Mouse (Mus musculus): ENCODE results near the gene U2af2. TPM values are rescaled to one million over a fixed set of nuclear protein-coding genes. Genes with fewer than 3 reads are reported as not detected.
A peak's percentile ranks its signal among the peaks of the same experiment; 100 is the strongest.
"Not testable (repeated sequence)": the region's sequence is repeated elsewhere in the genome, so short reads cannot be mapped to it uniquely, and the experiment has no call there.

Gene U2af2
- total RNA-seq (2017): 229 and 261 TPM in 2 replicates

DNA sequence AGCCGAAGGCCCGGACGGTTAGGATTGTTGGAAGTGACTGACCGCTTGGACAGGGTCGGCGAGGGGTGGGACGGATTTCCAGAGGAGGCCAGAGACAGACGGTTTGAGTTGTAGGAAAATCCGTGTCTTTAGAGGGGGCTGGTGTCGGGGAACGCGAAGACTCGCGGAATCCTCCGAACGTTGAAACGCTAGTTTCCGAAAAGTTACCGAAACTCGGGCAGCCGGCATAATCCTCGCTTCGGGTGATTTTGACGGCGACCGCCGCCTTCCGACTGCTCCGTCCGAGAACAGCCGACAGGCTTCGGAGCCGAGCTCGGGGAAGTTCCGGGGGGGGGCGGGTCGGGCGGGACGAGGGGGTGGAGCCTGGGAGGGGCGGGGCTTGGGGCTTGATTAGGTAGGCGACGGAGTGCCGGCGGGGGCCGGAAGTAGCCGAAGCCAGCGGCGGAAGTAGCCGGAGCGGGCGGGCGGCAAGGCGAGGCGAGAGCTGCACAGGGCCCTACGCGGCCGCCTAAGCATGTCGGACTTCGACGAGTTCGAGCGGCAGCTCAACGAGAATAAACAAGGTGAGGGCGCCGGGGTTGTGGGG, at the start of gene U2af2:
Gene U2af2 (plus strand): TSS at position 370 of the 586 bp plus-strand sequence.
- ATAC-seq (replicated peaks in 1 of 2; ENCODE audit: insufficient read depth in 1 of 2, low FRiP score in 2 of 2, low TSS enrichment in 1 of 2, low read depth in 1 of 2, poor library complexity in 2 of 2, severe bottlenecking in 2 of 2): peak; percentile 12 to 33; a peak in 2 of 4 replicates

DNA sequence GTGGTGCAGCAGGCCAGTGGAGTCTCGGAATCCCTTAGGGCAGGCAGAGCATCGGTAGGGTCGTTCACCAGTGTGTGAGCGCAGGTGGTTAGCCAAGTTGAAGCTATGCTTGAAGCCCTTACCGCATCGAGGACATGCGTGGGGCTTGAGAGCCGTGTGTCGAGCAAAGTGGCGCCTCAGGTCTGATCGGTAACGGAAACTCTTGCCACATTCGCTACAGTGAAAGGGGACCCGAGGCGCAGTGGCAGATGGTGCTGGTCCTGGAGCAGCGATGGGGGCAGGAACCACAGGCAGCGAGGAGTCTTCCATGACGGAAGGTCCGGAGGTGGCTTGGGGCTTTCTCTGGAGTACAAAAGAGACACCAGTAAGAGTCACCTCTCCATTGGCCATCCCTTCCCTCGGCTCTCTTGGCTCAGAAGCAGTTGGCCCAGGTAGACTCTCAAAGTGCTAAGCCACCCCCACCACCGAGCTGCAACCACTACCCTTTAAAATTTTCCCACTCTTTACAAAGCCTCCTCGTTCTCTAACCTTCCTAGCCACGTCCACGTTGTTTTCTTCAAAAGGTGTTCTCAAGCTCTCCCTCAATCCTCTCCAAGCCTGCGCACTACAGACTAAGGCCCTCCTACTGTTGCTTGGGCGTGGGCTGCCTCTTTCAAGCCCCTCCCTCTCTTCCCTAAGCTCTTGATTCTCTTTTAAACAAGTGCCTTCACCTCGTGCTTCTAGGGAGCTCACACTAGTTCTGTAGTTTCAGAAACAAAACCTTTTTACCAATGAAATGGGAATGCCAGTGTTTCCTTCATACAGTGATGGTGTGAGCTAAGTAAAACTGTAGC, 49.0 kb upstream of the U2af2 start:
- no peak for ATAC-seq (replicated peaks in 1 of 2; ENCODE audit: insufficient read depth in 1 of 2, low FRiP score in 2 of 2, low TSS enrichment in 1 of 2, low read depth in 1 of 2, poor library complexity in 2 of 2, severe bottlenecking in 2 of 2)

DNA sequence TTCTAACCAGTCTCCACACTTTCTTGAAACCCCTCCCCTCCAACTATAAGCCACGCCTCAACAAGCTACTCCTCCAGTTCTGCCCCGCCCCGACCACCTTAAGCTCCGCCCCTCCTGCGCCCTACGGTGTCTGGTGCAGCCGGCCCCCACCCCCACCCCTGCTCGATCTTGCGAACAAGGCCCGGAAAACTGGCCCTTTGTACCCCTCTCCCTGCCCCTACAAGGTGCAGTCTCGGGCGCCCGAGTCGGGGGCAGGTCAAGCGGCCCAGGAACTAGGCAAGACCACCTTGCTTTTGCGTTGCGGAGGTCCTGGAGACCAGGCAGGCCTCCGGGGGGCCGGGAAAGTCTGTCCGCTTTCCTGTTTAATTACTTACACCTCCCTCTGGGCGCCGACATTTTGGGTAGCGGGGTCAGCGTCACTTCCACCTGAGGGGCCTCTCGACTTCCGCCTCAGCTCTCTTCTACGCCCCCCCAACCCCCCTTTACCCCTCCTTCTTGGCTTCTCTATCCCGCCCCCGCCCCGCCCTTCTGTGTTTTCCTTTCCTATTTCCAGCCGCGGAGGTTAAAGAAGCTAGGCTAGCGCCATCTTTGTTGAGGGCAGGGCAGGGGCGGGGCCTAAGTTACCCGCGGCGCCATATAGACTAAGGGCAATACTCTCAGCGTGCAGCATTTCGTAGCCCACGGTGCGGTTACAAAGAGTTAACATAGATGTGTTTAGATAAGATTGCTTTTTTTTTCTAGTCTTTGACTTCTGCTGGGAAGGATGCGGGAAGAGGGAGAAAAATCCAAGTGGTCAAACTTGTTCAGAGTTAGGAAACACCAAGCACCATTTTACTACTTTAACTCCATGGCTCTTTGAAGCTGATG, 47.5 kb upstream of the U2af2 start, which contains the start of the genes Zfp524 and Fiz1:
Gene Zfp524 (plus strand): TSS at position 165 of the 867 bp plus-strand sequence.
Gene Fiz1 (minus strand): TSS at position 447 of the 867 bp plus-strand sequence.
- peak; percentile 61 to 66 for ATAC-seq (replicated peaks in 1 of 2; ENCODE audit: insufficient read depth in 1 of 2, low FRiP score in 2 of 2, low TSS enrichment in 1 of 2, low read depth in 1 of 2, poor library complexity in 2 of 2, severe bottlenecking in 2 of 2)

DNA sequence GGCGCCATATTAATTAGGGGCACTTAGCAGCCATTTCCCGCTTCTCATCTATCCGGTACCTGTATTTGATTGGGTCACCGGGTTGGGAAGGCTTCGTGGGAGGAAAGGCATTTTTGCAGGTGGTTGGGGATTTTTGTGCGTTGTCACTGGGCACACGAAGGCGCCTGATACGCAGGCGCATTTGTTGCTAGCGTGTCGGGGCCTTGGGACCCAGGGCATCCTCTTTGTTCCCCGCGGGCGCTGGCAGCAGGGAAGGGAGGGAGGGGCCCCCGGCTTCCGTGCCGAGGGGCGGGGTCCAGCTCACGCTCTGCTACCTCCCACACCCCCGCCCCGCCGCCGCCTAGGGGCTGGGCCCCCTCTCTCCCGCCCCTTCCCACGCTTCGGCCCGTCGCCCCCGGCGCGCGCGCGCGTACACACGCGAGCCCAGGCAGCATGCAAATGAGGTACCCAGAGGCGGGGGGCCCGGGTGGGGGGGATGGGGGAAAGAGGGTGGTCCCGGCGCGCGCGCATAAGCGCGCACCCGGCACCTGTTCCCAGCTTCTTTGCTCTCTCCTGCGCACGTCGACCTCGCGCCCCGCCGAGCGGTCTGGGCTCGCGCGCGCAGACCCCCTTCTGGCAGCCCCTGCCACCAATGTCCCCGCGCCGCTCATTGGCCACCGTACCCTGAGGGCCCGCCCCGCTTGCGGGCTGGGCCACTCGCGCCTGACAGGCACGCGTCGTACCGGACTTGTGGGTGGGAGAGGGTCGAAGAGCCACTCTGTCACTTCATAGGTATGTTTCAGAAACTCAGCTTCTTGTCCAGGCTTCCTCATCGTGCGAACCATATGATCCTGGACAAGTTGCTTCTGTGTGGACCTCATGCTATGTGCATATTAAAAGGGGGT, 46.6 kb upstream of the U2af2 start, which contains the start of gene Gm44973:
Gene Gm44973 (plus strand): TSS at position 379 of the 884 bp plus-strand sequence.
- ATAC-seq (replicated peaks in 1 of 2; ENCODE audit: insufficient read depth in 1 of 2, low FRiP score in 2 of 2, low TSS enrichment in 1 of 2, low read depth in 1 of 2, poor library complexity in 2 of 2, severe bottlenecking in 2 of 2): peak; percentile 66 to 69

DNA sequence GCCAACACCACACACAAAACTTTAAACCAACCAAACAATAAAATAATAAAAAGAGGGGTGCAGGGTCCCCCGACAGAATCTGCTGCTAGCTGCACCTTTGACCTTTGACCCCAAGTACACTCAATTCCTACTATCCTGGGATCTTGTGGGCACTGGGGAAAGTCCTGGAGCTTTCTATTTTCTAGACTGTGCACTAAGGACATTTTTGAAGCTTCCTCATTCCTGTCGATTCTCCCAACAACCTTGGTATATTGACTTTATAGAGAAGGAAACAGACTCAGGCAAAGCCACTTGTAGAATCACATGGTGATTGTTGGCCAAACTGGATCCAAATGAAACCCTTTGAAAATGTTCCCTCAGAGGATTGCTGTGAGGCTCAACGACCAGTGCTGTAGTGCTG, 45.9 kb upstream of the U2af2 start:
- ATAC-seq (replicated peaks in 1 of 2; ENCODE audit: insufficient read depth in 1 of 2, low FRiP score in 2 of 2, low TSS enrichment in 1 of 2, low read depth in 1 of 2, poor library complexity in 2 of 2, severe bottlenecking in 2 of 2): no peak

DNA sequence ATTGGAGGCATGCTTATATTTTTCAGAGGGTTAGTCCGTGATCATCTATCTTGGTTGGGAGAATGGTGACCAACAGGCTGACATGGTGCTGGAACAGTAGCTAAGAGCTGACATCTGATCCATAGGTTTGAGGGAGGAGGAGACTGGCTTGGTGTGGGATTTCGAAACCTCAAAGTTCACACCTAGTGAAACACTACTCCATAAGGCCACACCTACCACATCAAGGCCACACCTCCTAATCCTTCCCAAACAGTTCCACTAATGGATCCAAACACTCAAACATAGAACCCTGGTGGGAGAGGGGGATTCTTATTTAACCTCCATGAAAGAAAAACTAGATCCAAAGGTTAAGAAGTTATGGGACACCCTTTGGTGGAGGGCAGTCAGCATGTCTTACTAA, 45.0 kb upstream of the U2af2 start:
- ATAC-seq (replicated peaks in 1 of 2; ENCODE audit: insufficient read depth in 1 of 2, low FRiP score in 2 of 2, low TSS enrichment in 1 of 2, low read depth in 1 of 2, poor library complexity in 2 of 2, severe bottlenecking in 2 of 2): no peak

DNA sequence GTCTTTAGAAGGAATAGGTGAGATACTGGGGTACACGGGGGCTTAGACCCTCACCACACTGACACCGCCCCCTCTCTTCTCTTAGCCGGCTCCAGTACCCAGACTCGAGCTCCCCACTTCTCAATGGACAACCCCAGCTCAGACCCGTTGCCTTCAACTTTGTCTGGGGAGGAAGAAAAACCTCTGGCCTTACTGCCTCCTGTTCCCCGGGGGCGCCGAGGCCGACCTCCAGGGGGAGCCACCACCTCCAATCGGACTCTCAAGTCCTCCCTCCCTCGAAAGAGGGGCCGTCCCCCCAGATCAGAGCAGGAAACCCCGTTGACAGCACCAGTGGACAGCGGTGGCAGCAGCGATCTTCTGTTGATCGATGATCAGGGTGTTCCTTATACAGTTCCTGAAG, 44.6 kb upstream of the U2af2 start:
- no peak for ATAC-seq (replicated peaks in 1 of 2; ENCODE audit: insufficient read depth in 1 of 2, low FRiP score in 2 of 2, low TSS enrichment in 1 of 2, low read depth in 1 of 2, poor library complexity in 2 of 2, severe bottlenecking in 2 of 2)

DNA sequence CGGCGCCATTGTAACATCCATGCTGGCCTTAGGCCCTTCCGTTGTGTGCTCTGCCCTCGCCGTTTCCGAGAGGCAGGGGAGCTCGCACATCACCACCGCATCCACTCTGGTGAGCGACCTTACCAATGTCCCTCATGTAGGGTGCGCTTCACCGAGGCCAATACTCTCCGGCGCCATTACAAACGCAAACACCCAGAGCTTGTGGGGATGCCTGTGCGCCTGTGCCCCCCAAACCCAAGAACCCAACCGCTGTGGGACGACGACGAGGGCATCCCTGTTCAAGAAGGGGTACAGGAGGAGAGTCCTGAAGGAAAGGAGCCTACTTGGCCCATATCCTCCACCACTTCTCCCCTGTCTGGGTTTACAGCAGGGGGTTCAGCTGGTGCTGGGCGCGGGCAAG, 44.0 kb upstream of the U2af2 start:
- no peak for ATAC-seq (replicated peaks in 1 of 2; ENCODE audit: insufficient read depth in 1 of 2, low FRiP score in 2 of 2, low TSS enrichment in 1 of 2, low read depth in 1 of 2, poor library complexity in 2 of 2, severe bottlenecking in 2 of 2)

DNA sequence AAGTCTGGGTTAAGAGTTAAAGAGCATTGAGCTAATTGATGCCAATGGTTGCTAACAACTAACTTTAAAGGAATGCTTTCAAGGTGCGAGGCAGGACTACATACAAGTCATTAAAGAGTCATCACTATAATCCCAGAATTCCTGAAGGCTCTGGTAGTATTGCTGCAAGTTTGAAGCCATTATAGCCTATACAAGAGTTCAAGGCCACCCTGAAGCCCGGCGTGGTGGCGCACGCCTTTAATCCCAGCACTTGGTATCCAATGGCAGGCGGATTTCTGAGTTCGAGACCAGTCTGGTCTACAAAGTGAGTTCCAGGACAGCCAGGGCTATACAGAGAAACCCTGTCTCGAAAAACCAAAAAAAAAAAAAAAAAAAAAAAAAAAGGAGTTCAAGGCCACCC, 42.4 kb upstream of the U2af2 start:
- ATAC-seq (replicated peaks in 1 of 2; ENCODE audit: insufficient read depth in 1 of 2, low FRiP score in 2 of 2, low TSS enrichment in 1 of 2, low read depth in 1 of 2, poor library complexity in 2 of 2, severe bottlenecking in 2 of 2): not testable (repeated sequence)

DNA sequence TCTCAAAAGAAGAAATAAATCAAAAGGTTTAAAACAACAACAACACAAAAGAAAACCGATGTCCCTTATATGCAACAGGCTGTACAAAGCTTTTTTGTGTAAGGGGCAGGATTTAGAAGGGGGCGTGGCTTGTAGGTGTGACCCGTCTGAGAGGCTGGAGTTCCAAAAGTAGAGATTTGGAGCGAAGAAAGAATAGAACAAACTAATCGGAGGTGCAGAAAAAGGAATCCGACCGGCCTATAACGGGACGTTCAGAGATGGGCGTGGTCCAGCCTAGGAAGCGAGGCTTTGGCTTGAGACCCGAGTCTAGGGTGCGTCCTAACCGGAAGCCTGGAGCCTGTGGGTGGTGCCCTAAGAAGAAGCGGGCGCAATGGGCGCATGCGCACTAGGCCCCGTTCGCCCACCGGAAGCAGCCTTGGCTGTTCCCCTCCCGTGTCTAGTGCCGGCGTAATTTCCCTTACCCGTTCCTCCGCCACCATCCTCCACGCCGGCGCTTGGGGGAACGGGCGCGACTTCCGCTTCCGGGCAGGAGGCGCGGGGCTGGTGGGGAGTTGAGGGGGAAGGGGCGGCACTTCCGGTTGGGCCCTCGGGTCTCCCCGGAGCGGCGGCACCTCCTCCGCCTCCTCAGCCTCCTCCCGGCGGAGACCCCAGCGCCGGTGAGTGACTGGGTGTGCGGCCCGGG, 41.8 kb upstream of the U2af2 start, which contains the start of the genes Zfp865 and Ccdc106:
Gene Zfp865 (plus strand): TSS at position 377 of the 682 bp plus-strand sequence.
Gene Ccdc106 (plus strand): TSS at position 554 of the 682 bp plus-strand sequence.
- peak; percentile 87 to 88 for ATAC-seq (replicated peaks in 1 of 2; ENCODE audit: insufficient read depth in 1 of 2, low FRiP score in 2 of 2, low TSS enrichment in 1 of 2, low read depth in 1 of 2, poor library complexity in 2 of 2, severe bottlenecking in 2 of 2)

DNA sequence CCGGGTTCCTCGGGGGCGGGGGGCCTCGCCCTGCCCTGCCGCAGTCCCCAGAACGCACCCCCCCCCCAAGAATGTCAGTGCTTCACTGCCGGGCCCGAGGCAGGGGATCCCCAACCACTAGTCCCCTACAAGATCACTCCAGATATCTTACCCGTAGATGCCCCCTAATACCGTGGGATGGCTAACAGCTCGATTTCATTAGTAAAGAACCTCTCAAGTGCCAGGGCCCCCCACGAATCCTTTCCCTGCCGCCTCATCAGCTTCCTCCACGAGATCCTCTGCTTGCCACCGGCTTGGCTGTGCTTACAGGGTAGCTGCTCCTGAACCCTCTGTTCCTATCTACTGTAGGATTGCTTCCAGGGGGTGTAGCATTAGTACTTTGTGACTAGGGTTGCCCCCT, 41.3 kb upstream of the U2af2 start:
- no peak for ATAC-seq (replicated peaks in 1 of 2; ENCODE audit: insufficient read depth in 1 of 2, low FRiP score in 2 of 2, low TSS enrichment in 1 of 2, low read depth in 1 of 2, poor library complexity in 2 of 2, severe bottlenecking in 2 of 2)

DNA sequence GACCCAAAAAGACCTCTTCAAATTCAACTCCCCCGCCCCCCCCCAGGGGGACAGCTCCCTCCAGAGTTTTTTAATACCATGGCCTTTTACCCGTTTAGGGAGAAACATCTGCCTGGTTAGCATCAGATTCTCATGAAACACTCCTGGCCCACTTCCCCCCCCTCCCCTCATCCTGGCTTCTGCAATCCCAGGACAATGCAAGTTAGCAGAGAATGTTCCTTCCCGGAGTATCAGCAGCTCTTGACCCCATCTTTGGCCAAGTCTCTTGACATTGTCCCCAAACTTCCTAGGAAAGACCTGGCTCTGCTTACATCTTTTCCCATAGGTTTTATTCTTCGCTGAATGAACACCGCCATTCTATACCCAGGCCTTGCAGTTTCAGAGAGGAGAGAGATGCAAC, 40.7 kb upstream of the U2af2 start:
- no peak for ATAC-seq (replicated peaks in 1 of 2; ENCODE audit: insufficient read depth in 1 of 2, low FRiP score in 2 of 2, low TSS enrichment in 1 of 2, low read depth in 1 of 2, poor library complexity in 2 of 2, severe bottlenecking in 2 of 2)

DNA sequence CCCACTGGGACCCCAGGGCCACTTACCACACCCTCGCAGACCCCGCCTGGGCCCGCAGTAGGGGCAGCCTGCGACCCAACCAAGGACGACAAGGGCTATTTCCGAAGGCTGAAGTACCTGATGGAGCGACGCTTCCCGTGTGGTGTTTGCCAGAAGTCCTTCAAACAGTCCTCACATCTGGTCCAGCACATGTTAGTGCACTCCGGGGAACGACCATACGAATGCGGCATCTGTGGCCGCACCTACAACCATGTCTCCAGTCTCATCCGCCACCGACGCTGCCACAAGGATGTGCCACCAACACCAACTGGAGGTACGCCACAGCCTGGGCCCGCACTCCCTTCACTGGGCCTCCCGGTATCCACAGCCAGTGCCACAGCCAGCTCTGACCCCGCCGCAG, 32.4 kb upstream of the U2af2 start:
- ATAC-seq (replicated peaks in 1 of 2; ENCODE audit: insufficient read depth in 1 of 2, low FRiP score in 2 of 2, low TSS enrichment in 1 of 2, low read depth in 1 of 2, poor library complexity in 2 of 2, severe bottlenecking in 2 of 2): no peak

DNA sequence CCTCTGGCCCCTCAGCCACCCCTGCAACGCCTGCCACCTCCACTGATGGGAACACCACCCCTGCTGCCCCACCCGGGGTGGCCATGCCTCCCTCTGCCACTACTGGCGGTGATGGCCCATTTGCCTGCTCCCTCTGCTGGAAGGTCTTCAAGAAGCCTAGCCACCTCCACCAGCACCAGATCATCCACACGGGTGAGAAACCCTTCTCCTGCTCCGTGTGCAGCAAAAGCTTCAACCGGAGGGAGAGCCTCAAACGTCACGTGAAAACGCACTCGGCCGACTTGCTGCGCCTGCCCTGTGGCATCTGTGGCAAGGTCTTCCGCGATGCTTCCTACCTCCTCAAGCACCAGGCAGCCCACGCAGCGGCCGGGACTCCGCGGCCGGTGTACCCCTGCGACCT, 32.0 kb upstream of the U2af2 start:
- ATAC-seq (replicated peaks in 1 of 2; ENCODE audit: insufficient read depth in 1 of 2, low FRiP score in 2 of 2, low TSS enrichment in 1 of 2, low read depth in 1 of 2, poor library complexity in 2 of 2, severe bottlenecking in 2 of 2): no peak

DNA sequence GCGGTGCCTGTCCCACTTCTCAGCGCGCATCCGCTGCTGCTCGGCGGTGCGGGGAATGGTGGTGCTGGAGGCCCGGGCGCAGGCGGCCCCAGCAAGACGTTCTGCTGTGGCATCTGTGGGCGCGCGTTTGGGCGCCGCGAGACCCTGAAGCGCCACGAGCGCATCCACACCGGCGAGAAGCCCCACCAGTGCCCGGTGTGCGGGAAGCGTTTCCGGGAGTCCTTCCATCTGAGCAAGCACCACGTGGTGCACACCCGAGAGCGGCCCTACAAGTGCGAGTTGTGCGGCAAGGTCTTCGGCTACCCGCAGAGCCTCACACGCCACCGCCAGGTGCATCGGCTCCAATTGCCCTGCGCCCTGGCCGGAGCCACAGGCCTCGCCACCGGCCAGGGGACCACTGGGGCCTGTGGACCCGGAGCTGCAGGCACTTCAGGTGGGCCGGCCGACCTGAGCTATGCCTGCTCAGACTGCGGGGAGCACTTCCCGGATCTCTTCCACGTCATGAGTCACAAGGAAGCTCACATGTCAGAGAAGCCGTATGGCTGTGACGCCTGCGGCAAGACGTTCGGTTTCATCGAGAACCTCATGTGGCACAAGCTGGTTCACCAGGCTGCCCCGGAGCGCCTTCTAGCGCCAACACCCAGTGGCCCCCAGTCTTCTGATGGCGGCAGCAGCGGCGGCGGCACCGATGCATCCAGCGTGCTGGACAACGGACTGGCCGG, 31.2 kb upstream of the U2af2 start:
- ATAC-seq (replicated peaks in 1 of 2; ENCODE audit: insufficient read depth in 1 of 2, low FRiP score in 2 of 2, low TSS enrichment in 1 of 2, low read depth in 1 of 2, poor library complexity in 2 of 2, severe bottlenecking in 2 of 2): no peak

DNA sequence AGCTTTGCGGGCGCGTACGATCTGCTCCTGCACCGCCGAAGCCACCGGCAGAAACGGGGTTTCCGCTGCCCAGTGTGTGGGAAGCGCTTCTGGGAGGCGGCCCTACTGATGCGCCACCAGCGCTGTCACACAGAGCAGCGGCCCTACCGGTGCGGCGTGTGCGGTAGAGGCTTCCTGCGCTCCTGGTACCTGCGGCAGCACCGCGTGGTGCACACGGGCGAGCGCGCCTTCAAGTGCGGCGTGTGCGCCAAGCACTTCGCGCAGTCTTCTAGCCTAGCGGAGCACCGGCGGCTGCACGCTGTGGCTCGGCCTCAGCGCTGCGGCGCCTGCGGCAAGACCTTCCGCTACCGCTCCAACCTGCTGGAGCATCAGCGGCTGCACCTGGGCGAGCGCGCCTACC, 30.4 kb upstream of the U2af2 start:
- ATAC-seq (replicated peaks in 1 of 2; ENCODE audit: insufficient read depth in 1 of 2, low FRiP score in 2 of 2, low TSS enrichment in 1 of 2, low read depth in 1 of 2, poor library complexity in 2 of 2, severe bottlenecking in 2 of 2): no peak
